Mouse (Mus musculus): ENCODE measurements at regions not wholly inside any gene's neighbourhood (a gene's known extent, or its start where the extent isn't known, plus 50 kb on each side); places are given as distances from the start of the nearest gene placed in this dataset.

- in situ Hi-C loops (cut with MboI, MseI), result no loop called here
Observed at GRCm38 (mm10) chr1:125307223-125307622, 128.3 kb downstream of the Actr3 start.

GRCm38 (mm10) chr1:125298520-125299090 is 136.9 kb downstream of the Actr3 start:
- in situ Hi-C loops (cut with MboI, MseI), result no loop called here

- in situ Hi-C loops (cut with MboI, MseI), result no loop called here
Observed at GRCm38 (mm10) chr1:125295646-125296045, 139.9 kb downstream of the Actr3 start.

- in situ Hi-C loops (cut with MboI, MseI), result no loop called here
Observed at GRCm38 (mm10) chr1:125290320-125291021, 145.1 kb downstream of the Actr3 start.

GRCm38 (mm10) chr1:125286347-125286746 is 149.2 kb downstream of the Actr3 start:
- in situ Hi-C loops (cut with MboI, MseI), result no loop called here

GRCm38 (mm10) chr1:125284693-125285092 is 150.8 kb downstream of the Actr3 start:
- in situ Hi-C loops (cut with MboI, MseI), result no loop called here

GRCm38 (mm10) chr1:125273752-125274151 is 161.8 kb downstream of the Actr3 start:
- in situ Hi-C loops (cut with MboI, MseI), result no loop called here

GRCm38 (mm10) chr1:125263684-125264083 is 171.8 kb downstream of the Actr3 start:
- in situ Hi-C loops (cut with MboI, MseI), result no loop called here

- in situ Hi-C loops (cut with MboI, MseI), result no loop called here
Observed at GRCm38 (mm10) chr1:125263068-125263467, 172.5 kb downstream of the Actr3 start.

- in situ Hi-C loops (cut with MboI, MseI), result no loop called here
Observed at GRCm38 (mm10) chr1:125242345-125242744, 193.2 kb downstream of the Actr3 start.

GRCm38 (mm10) chr1:125241717-125242116 is 193.8 kb downstream of the Actr3 start:
- in situ Hi-C loops (cut with MboI, MseI), result no loop called here

- in situ Hi-C loops (cut with MboI, MseI), result no loop called here
Observed at GRCm38 (mm10) chr1:125237595-125237988, 197.9 kb downstream of the Actr3 start.

- in situ Hi-C loops (cut with MboI, MseI), result no loop called here
Observed at GRCm38 (mm10) chr1:125236948-125237594, 198.5 kb downstream of the Actr3 start.

- in situ Hi-C loops (cut with MboI, MseI), result no loop called here
Observed at GRCm38 (mm10) chr1:125234747-125235146, 200.8 kb downstream of the Actr3 start.

- in situ Hi-C loops (cut with MboI, MseI), result no loop called here
Observed at GRCm38 (mm10) chr1:125223370-125223769, 212.2 kb downstream of the Actr3 start.

- in situ Hi-C loops (cut with MboI, MseI), result no loop called here
Observed at GRCm38 (mm10) chr1:125216192-125216591, 219.3 kb downstream of the Actr3 start.

GRCm38 (mm10) chr1:125187091-125187490 is 248.4 kb downstream of the Actr3 start:
- in situ Hi-C loops (cut with MboI, MseI), result no loop called here

GRCm38 (mm10) chr1:125176124-125176937 is 259.2 kb downstream of the Actr3 start:
- in situ Hi-C loops (cut with MboI, MseI), result no loop called here

- in situ Hi-C loops (cut with MboI, MseI), result no loop called here
Observed at GRCm38 (mm10) chr1:125174725-125175124, 260.8 kb downstream of the Actr3 start.

- in situ Hi-C loops (cut with MboI, MseI), result no loop called here
Observed at GRCm38 (mm10) chr1:125172474-125172873, 263.1 kb downstream of the Actr3 start.

GRCm38 (mm10) chr1:125165226-125165625 is 270.3 kb downstream of the Actr3 start:
- in situ Hi-C loops (cut with MboI, MseI), result no loop called here

- in situ Hi-C loops (cut with MboI, MseI), result no loop called here
Observed at GRCm38 (mm10) chr1:125158481-125158880, 277.0 kb downstream of the Actr3 start.
